15 mouse cellular contexts compared by ENCODE assay signal in the genomic region with DNA sequence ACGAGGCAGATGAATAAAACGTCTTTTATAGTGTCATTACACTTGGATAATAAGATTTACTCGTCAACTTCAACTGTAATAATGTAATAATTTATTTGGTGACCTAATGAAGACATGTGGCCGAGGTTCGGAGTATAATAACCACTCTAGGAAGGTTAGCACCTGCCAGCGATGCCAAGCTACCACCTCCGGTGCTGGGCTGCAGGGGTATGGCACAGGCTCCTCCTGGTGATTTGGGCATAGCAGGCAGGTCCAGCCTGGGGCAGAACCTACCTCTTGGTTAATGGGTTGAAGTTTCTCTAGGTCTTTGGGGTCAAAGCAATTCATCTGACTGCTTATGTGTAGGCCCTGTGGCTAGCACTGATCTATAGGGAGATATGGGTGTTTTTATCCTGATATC.
"Had no signal": no experiment of that assay in that cellular context is flagged by ENCODE, and none has a peak within 500 bp of the region (broad histone marks: within the 10 kb centered on the region; RNA-seq: fewer than 3 reads in every experiment).

No protein-coding gene starts in this region.

- H3K36me3 ChIP-seq: liver, embryonic 12.5 days; lung, embryonic 15.5 days; midbrain, embryonic 12.5 days had no signal

- H3K4me1 ChIP-seq: liver, embryonic 12.5 days; lung, embryonic 15.5 days; megakaryocyte, embryonic 14.5 days had no signal

- ATAC-seq: intestine, postnatal 0 days; liver, embryonic 12.5 days; midbrain, embryonic 16.5 days had no signal

- H3K27ac ChIP-seq: kidney, postnatal 0 days; liver, embryonic 12.5 days; lung, embryonic 15.5 days; macrophage; midbrain, embryonic 12.5 days had no signal

- DNase-seq: kidney, adult 9 months; kidney, postnatal 4 days; left cerebral cortex, postnatal 4 days; lung, postnatal 14 days; right cerebral cortex, postnatal 4 days; spleen, adult 18-20 months; thymus, postnatal 4 days had no signal

- H3K9me3 ChIP-seq: liver, embryonic 12.5 days; lung, embryonic 15.5 days; midbrain, embryonic 12.5 days had no signal

- H3K4me2 ChIP-seq: liver, embryonic 12.5 days; lung, embryonic 15.5 days; midbrain, embryonic 12.5 days had no signal

- H3K27me3 ChIP-seq: liver, embryonic 12.5 days; lung, embryonic 15.5 days; midbrain, embryonic 12.5 days had no signal

- H3K4me3 ChIP-seq: liver, embryonic 12.5 days; lung, embryonic 15.5 days; megakaryocyte, embryonic 14.5 days; midbrain, embryonic 12.5 days had no signal

- H3K9ac ChIP-seq: liver, embryonic 12.5 days; lung, embryonic 15.5 days; midbrain, embryonic 12.5 days had no signal
